Mouse (Mus musculus): ENCODE results near the gene Panx2. TPM values are rescaled to one million over a fixed set of nuclear protein-coding genes. Genes with fewer than 3 reads are reported as not detected.

Panx2 gene
- 0.31 and 0.34 TPM in 2 replicates for polyA plus RNA-seq (2015; fragmentation: Nextera tagmentation; extraction: Ambion mirVana)

GRCm38 (mm10) chr15:89059161-89059931 is at the start of gene Panx2:
Gene Panx2 (plus strand): TSS chr15:89059734.
- Histone ChIP-seq H3K4me1 (peaks cover 15% of the 10 kb centered on the region), H3K27ac (no peak within 1 kb of the TSS), H3K4me3 (peak within 1 kb of the TSS; percentile 55), H3K36me3 (no peaks in the 10 kb centered on the region), H3K9me3 (no peaks in the 10 kb centered on the region), H3K27me3 (peaks cover 51% of the 10 kb centered on the region), H3K4me2 (peak within 1 kb of the TSS; percentile 87), H3K9ac (peak within 1 kb of the TSS; percentile 38)
- 2% methylated on average over 24 of the region's 57 CpGs for WGBS
- no peak for ATAC-seq (ENCODE audit: insufficient number of reproducible peaks, low FRiP score, low TSS enrichment, low read depth)

- Histone ChIP-seq H3K9me3 (no peaks in the 10 kb centered on the region), H3K36me3 (no peaks in the 10 kb centered on the region), H3K4me2 (no peak overlapping the region), H3K27me3 (no peaks in the 10 kb centered on the region), H3K27ac (no peak overlapping the region), H3K4me3 (no peak overlapping the region), H3K4me1 (no peaks in the 10 kb centered on the region), H3K9ac (no peak overlapping the region)
- no peak for ATAC-seq (ENCODE audit: insufficient number of reproducible peaks, low FRiP score, low TSS enrichment, low read depth)
- 89% methylated on average over 3 of the region's 3 CpGs for WGBS
Observed at GRCm38 (mm10) chr15:89016722-89017121, 42.8 kb upstream of the Panx2 start.

- H3K4me3 ChIP-seq = no peak overlapping the region
- no peak for ATAC-seq (ENCODE audit: insufficient number of reproducible peaks, low FRiP score, low TSS enrichment, low read depth)
- no peaks in the 10 kb centered on the region for H3K4me1 ChIP-seq
- no peaks in the 10 kb centered on the region for H3K27me3 ChIP-seq
- WGBS = 71% methylated on average over 7 of the region's 7 CpGs
- no peaks in the 10 kb centered on the region for H3K36me3 ChIP-seq
- H3K9me3 ChIP-seq = no peaks in the 10 kb centered on the region
- no peak overlapping the region for H3K27ac ChIP-seq
- no peak overlapping the region for H3K4me2 ChIP-seq
- H3K9ac ChIP-seq = no peak overlapping the region
Observed at GRCm38 (mm10) chr15:89020085-89020484, 39.4 kb upstream of the Panx2 start.

- H3K9ac ChIP-seq = no peak overlapping the region
- WGBS = 73% methylated on average over 7 of the region's 7 CpGs
- no peak overlapping the region for H3K4me3 ChIP-seq
- H3K4me1 ChIP-seq = no peaks in the 10 kb centered on the region
- no peak overlapping the region for H3K27ac ChIP-seq
- H3K27me3 ChIP-seq = no peaks in the 10 kb centered on the region
- H3K36me3 ChIP-seq = no peaks in the 10 kb centered on the region
- H3K9me3 ChIP-seq = no peaks in the 10 kb centered on the region
- H3K4me2 ChIP-seq = no peak overlapping the region
- ATAC-seq (ENCODE audit: insufficient number of reproducible peaks, low FRiP score, low TSS enrichment, low read depth) = no peak
Observed at GRCm38 (mm10) chr15:89020492-89020891, 39.0 kb upstream of the Panx2 start.

GRCm38 (mm10) chr15:89044381-89044780 is 15.2 kb upstream of the Panx2 start:
- no peak overlapping the region for H3K4me2 ChIP-seq
- ATAC-seq (ENCODE audit: insufficient number of reproducible peaks, low FRiP score, low TSS enrichment, low read depth) = no peak
- no peaks in the 10 kb centered on the region for H3K27me3 ChIP-seq
- H3K4me1 ChIP-seq = no peaks in the 10 kb centered on the region
- no peaks in the 10 kb centered on the region for H3K9me3 ChIP-seq
- H3K4me3 ChIP-seq = no peak overlapping the region
- H3K36me3 ChIP-seq = no peaks in the 10 kb centered on the region
- 73% methylated on average over 5 of the region's 5 CpGs for WGBS
- H3K9ac ChIP-seq = no peak overlapping the region
- H3K27ac ChIP-seq = no peak overlapping the region

- ATAC-seq (ENCODE audit: insufficient number of reproducible peaks, low FRiP score, low TSS enrichment, low read depth) = no peak
- no peaks in the 10 kb centered on the region for H3K36me3 ChIP-seq
- WGBS = 58% methylated on average over 4 of the region's 4 CpGs
Observed at GRCm38 (mm10) chr15:89046356-89046755, 13.2 kb upstream of the Panx2 start.

GRCm38 (mm10) chr15:89054666-89055065 is 4.9 kb upstream of the Panx2 start:
- ATAC-seq (ENCODE audit: insufficient number of reproducible peaks, low FRiP score, low TSS enrichment, low read depth) = no peak

More at GRCm38 (mm10) chr15:89046356-89046755, 13.2 kb upstream of the Panx2 start:
- H3K4me1 ChIP-seq = no peaks in the 10 kb centered on the region
- H3K4me3 ChIP-seq = no peak overlapping the region
- H3K9me3 ChIP-seq = no peaks in the 10 kb centered on the region
- no peaks in the 10 kb centered on the region for H3K27me3 ChIP-seq
- no peak overlapping the region for H3K9ac ChIP-seq
- no peak overlapping the region for H3K27ac ChIP-seq
- H3K4me2 ChIP-seq = no peak overlapping the region

GRCm38 (mm10) chr15:89058736-89059135 is 798 bp upstream of the Panx2 start:
- Histone ChIP-seq H3K4me3 (no peak overlapping the region), H3K9me3 (no peaks in the 10 kb centered on the region), H3K36me3 (no peaks in the 10 kb centered on the region), H3K4me1 (peaks cover 15% of the 10 kb centered on the region), H3K27ac (no peak overlapping the region), H3K9ac (no peak overlapping the region), H3K4me2 (no peak overlapping the region), H3K27me3 (peaks cover 46% of the 10 kb centered on the region)
- ATAC-seq (ENCODE audit: insufficient number of reproducible peaks, low FRiP score, low TSS enrichment, low read depth) = no peak
- 26% methylated on average over 6 of the region's 6 CpGs for WGBS

More at GRCm38 (mm10) chr15:89054666-89055065, 4.9 kb upstream of the Panx2 start:
- H3K9me3 ChIP-seq = no peaks in the 10 kb centered on the region
- no peaks in the 10 kb centered on the region for H3K36me3 ChIP-seq
- peaks cover 27% of the 10 kb centered on the region for H3K27me3 ChIP-seq
- no peak overlapping the region for H3K9ac ChIP-seq
- H3K4me3 ChIP-seq = no peak overlapping the region
- H3K4me2 ChIP-seq = no peak overlapping the region
- 85% methylated on average over 7 of the region's 7 CpGs for WGBS
- H3K27ac ChIP-seq = no peak overlapping the region
- peaks cover 8% of the 10 kb centered on the region for H3K4me1 ChIP-seq

- Histone ChIP-seq H3K9me3 (no peaks in the 10 kb centered on the region), H3K4me2 (peak overlapping the region; percentile 87), H3K4me1 (peaks cover 15% of the 10 kb centered on the region), H3K36me3 (no peaks in the 10 kb centered on the region), H3K27ac (no peak overlapping the region), H3K4me3 (peak overlapping the region; percentile 55), H3K9ac (peak overlapping the region; percentile 38), H3K27me3 (peaks cover 57% of the 10 kb centered on the region)
- no peak; the same call in 1 of the 2 replicates for ATAC-seq (ENCODE audit: insufficient number of reproducible peaks, low FRiP score, low TSS enrichment, low read depth)
- 2% methylated on average over 38 of the region's 48 CpGs for WGBS
Observed at GRCm38 (mm10) chr15:89060032-89060681, 623 bp downstream of the Panx2 start.

GRCm38 (mm10) chr15:89060811-89061460 is 1.4 kb downstream of the Panx2 start:
- Histone ChIP-seq H3K27ac (no peak overlapping the region), H3K4me1 (peaks cover 15% of the 10 kb centered on the region), H3K36me3 (no peaks in the 10 kb centered on the region), H3K4me3 (no peak overlapping the region), H3K9me3 (no peaks in the 10 kb centered on the region), H3K4me2 (no peak overlapping the region), H3K27me3 (peaks cover 64% of the 10 kb centered on the region), H3K9ac (no peak overlapping the region)
- ATAC-seq (ENCODE audit: insufficient number of reproducible peaks, low FRiP score, low TSS enrichment, low read depth) = no peak
- WGBS = 91% methylated on average over 12 of the region's 12 CpGs

GRCm38 (mm10) chr15:89061761-89062517 is 2.4 kb downstream of the Panx2 start:
- H3K9ac ChIP-seq = no peak overlapping the region
- no peaks in the 10 kb centered on the region for H3K36me3 ChIP-seq
- H3K4me2 ChIP-seq = no peak overlapping the region
- no peak for ATAC-seq (ENCODE audit: insufficient number of reproducible peaks, low FRiP score, low TSS enrichment, low read depth)
- no peaks in the 10 kb centered on the region for H3K9me3 ChIP-seq
- no peak overlapping the region for H3K27ac ChIP-seq
- 89% methylated on average over 6 of the region's 6 CpGs for WGBS
- H3K4me3 ChIP-seq = no peak overlapping the region
- peaks cover 15% of the 10 kb centered on the region for H3K4me1 ChIP-seq
- H3K27me3 ChIP-seq = peaks cover 72% of the 10 kb centered on the region

Data from limb, embryonic 15.5 days (tissue).